Mouse (Mus musculus): Measurements from ENCODE around the gene Map2. TPM values are rescaled to one million over a fixed set of nuclear protein-coding genes. Genes with fewer than 3 reads are reported as not detected.

Map2 gene
- polyA plus RNA-seq (2015; fragmentation: Nextera tagmentation; extraction: Ambion mirVana) = 9.6 and 9.8 TPM in 2 replicates

GRCm38 (mm10) chr1:66175041-66175665, at the start of gene Map2:
Gene Map2 (plus strand): TSS chr1:66175273.
- Histone ChIP-seq H3K4me1 (peaks cover 15% of the 10 kb centered on the region), H3K4me2 (peak within 1 kb of the TSS; percentile 89), H3K27ac (peak within 1 kb of the TSS; percentile 62), H3K9ac (peak within 1 kb of the TSS; percentile 57), H3K36me3 (no peaks in the 10 kb centered on the region), H3K9me3 (replicated peaks) (no peaks in the 10 kb centered on the region), H3K27me3 (peaks cover 4% of the 10 kb centered on the region; the same call in 1 of the 2 replicates), H3K4me3 (replicated peaks) (peak within 1 kb of the TSS; percentile 66)
- peak; percentile 99 for ATAC-seq (replicated peaks; ENCODE audit: low FRiP score)
- under 1% methylated on average over 52 of the region's 61 CpGs for WGBS

- no peak for ATAC-seq (replicated peaks; ENCODE audit: low FRiP score)
- H3K9ac ChIP-seq = no peak overlapping the region
- H3K4me3 ChIP-seq (replicated peaks) = no peak overlapping the region
- H3K9me3 ChIP-seq (replicated peaks) = no peaks in the 10 kb centered on the region
- no peaks in the 10 kb centered on the region for H3K27me3 ChIP-seq
- H3K27ac ChIP-seq = no peak overlapping the region
- no peak overlapping the region for H3K4me2 ChIP-seq
- H3K36me3 ChIP-seq = no peaks in the 10 kb centered on the region
- H3K4me1 ChIP-seq = no peaks in the 10 kb centered on the region
Measured at GRCm38 (mm10) chr1:66133014-66133413, 42.1 kb upstream of the Map2 start.

GRCm38 (mm10) chr1:66135324-66135723, 39.7 kb upstream of the Map2 start:
- no peaks in the 10 kb centered on the region for H3K27me3 ChIP-seq
- H3K4me2 ChIP-seq = no peak overlapping the region
- H3K36me3 ChIP-seq = no peaks in the 10 kb centered on the region
- H3K9me3 ChIP-seq (replicated peaks) = no peaks in the 10 kb centered on the region
- no peak for ATAC-seq (replicated peaks; ENCODE audit: low FRiP score)
- H3K4me3 ChIP-seq (replicated peaks) = no peak overlapping the region
- no peaks in the 10 kb centered on the region for H3K4me1 ChIP-seq
- H3K27ac ChIP-seq = no peak overlapping the region
- H3K9ac ChIP-seq = no peak overlapping the region

- Histone ChIP-seq H3K4me1 (no peaks in the 10 kb centered on the region), H3K27ac (no peak overlapping the region), H3K27me3 (no peaks in the 10 kb centered on the region), H3K9me3 (replicated peaks) (no peaks in the 10 kb centered on the region), H3K9ac (no peak overlapping the region), H3K4me3 (replicated peaks) (no peak overlapping the region), H3K36me3 (no peaks in the 10 kb centered on the region), H3K4me2 (no peak overlapping the region)
- 67% methylated on average over 1 of the region's 1 CpGs for WGBS
- no peak for ATAC-seq (replicated peaks; ENCODE audit: low FRiP score)
Measured at GRCm38 (mm10) chr1:66140686-66141085, 34.4 kb upstream of the Map2 start.

GRCm38 (mm10) chr1:66145180-66145579, 29.9 kb upstream of the Map2 start:
- H3K9ac ChIP-seq = no peak overlapping the region
- WGBS = 72% methylated on average over 3 of the region's 3 CpGs
- no peaks in the 10 kb centered on the region for H3K27me3 ChIP-seq
- no peaks in the 10 kb centered on the region for H3K4me1 ChIP-seq
- no peaks in the 10 kb centered on the region for H3K36me3 ChIP-seq
- no peak overlapping the region for H3K4me2 ChIP-seq
- ATAC-seq (replicated peaks; ENCODE audit: low FRiP score) = no peak
- no peak overlapping the region for H3K4me3 ChIP-seq (replicated peaks)
- no peaks in the 10 kb centered on the region for H3K9me3 ChIP-seq (replicated peaks)
- no peak overlapping the region for H3K27ac ChIP-seq

- no peak overlapping the region for H3K4me2 ChIP-seq
- H3K36me3 ChIP-seq = no peaks in the 10 kb centered on the region
- no peaks in the 10 kb centered on the region for H3K9me3 ChIP-seq (replicated peaks)
- H3K4me1 ChIP-seq = no peaks in the 10 kb centered on the region
- H3K27ac ChIP-seq = no peak overlapping the region
- H3K9ac ChIP-seq = no peak overlapping the region
- no peak for ATAC-seq (replicated peaks; ENCODE audit: low FRiP score)
- no peak overlapping the region for H3K4me3 ChIP-seq (replicated peaks)
- H3K27me3 ChIP-seq = no peaks in the 10 kb centered on the region
- 48% methylated on average over 2 of the region's 2 CpGs for WGBS
Measured at GRCm38 (mm10) chr1:66148825-66149514, 26.1 kb upstream of the Map2 start.

GRCm38 (mm10) chr1:66150806-66151205, 24.3 kb upstream of the Map2 start:
- no peak overlapping the region for H3K27ac ChIP-seq
- H3K27me3 ChIP-seq = no peaks in the 10 kb centered on the region
- H3K4me3 ChIP-seq (replicated peaks) = no peak overlapping the region
- no peak for ATAC-seq (replicated peaks; ENCODE audit: low FRiP score)
- H3K9me3 ChIP-seq (replicated peaks) = no peaks in the 10 kb centered on the region
- H3K9ac ChIP-seq = no peak overlapping the region
- 82% methylated on average over 3 of the region's 3 CpGs for WGBS
- H3K4me1 ChIP-seq = no peaks in the 10 kb centered on the region
- no peaks in the 10 kb centered on the region for H3K36me3 ChIP-seq
- no peak overlapping the region for H3K4me2 ChIP-seq

- Histone ChIP-seq H3K9me3 (replicated peaks) (no peaks in the 10 kb centered on the region), H3K4me3 (replicated peaks) (no peak overlapping the region), H3K36me3 (no peaks in the 10 kb centered on the region), H3K27ac (no peak overlapping the region), H3K4me2 (no peak overlapping the region), H3K4me1 (no peaks in the 10 kb centered on the region), H3K9ac (no peak overlapping the region), H3K27me3 (no peaks in the 10 kb centered on the region)
- no peak for ATAC-seq (replicated peaks; ENCODE audit: low FRiP score)
- 80% methylated on average over 2 of the region's 2 CpGs for WGBS
Measured at GRCm38 (mm10) chr1:66157135-66157534, 17.9 kb upstream of the Map2 start.

- no peak overlapping the region for H3K27ac ChIP-seq
- H3K9me3 ChIP-seq (replicated peaks) = no peaks in the 10 kb centered on the region
- no peaks in the 10 kb centered on the region for H3K36me3 ChIP-seq
- no peaks in the 10 kb centered on the region for H3K27me3 ChIP-seq
- H3K4me2 ChIP-seq = no peak overlapping the region
- no peak for ATAC-seq (replicated peaks; ENCODE audit: low FRiP score)
- no peak overlapping the region for H3K9ac ChIP-seq
- H3K4me1 ChIP-seq = no peaks in the 10 kb centered on the region
- H3K4me3 ChIP-seq (replicated peaks) = no peak overlapping the region
Measured at GRCm38 (mm10) chr1:66157589-66157988, 17.5 kb upstream of the Map2 start.

GRCm38 (mm10) chr1:66164648-66165047, 10.4 kb upstream of the Map2 start:
- Histone ChIP-seq H3K36me3 (no peaks in the 10 kb centered on the region), H3K9ac (no peak overlapping the region), H3K27me3 (no peaks in the 10 kb centered on the region), H3K4me1 (no peaks in the 10 kb centered on the region), H3K27ac (no peak overlapping the region), H3K4me2 (no peak overlapping the region), H3K9me3 (replicated peaks) (no peaks in the 10 kb centered on the region), H3K4me3 (replicated peaks) (no peak overlapping the region)
- WGBS = 64% methylated on average over 2 of the region's 2 CpGs
- no peak for ATAC-seq (replicated peaks; ENCODE audit: low FRiP score)

- no peak overlapping the region for H3K4me2 ChIP-seq
- H3K9ac ChIP-seq = no peak overlapping the region
- no peak overlapping the region for H3K4me3 ChIP-seq (replicated peaks)
- ATAC-seq (replicated peaks; ENCODE audit: low FRiP score) = no peak
- H3K27me3 ChIP-seq = no peaks in the 10 kb centered on the region
- H3K36me3 ChIP-seq = no peaks in the 10 kb centered on the region
- WGBS = 70% methylated on average over 5 of the region's 5 CpGs
- no peak overlapping the region for H3K27ac ChIP-seq
- H3K4me1 ChIP-seq = no peaks in the 10 kb centered on the region
- H3K9me3 ChIP-seq (replicated peaks) = no peaks in the 10 kb centered on the region
Measured at GRCm38 (mm10) chr1:66168722-66169121, 6.4 kb upstream of the Map2 start.

- WGBS = 81% methylated on average over 3 of the region's 3 CpGs
- H3K4me3 ChIP-seq (replicated peaks) = no peak overlapping the region
- no peak overlapping the region for H3K9ac ChIP-seq
- H3K4me2 ChIP-seq = no peak overlapping the region
- H3K9me3 ChIP-seq (replicated peaks) = no peaks in the 10 kb centered on the region
- peaks cover 4% of the 10 kb centered on the region; the same call in 1 of the 2 replicates for H3K27me3 ChIP-seq
- no peak for ATAC-seq (replicated peaks; ENCODE audit: low FRiP score)
- no peak overlapping the region for H3K27ac ChIP-seq
- peaks cover 15% of the 10 kb centered on the region for H3K4me1 ChIP-seq
- no peaks in the 10 kb centered on the region for H3K36me3 ChIP-seq
Measured at GRCm38 (mm10) chr1:66172127-66172526, 2.9 kb upstream of the Map2 start.

- Histone ChIP-seq H3K9ac (no peak overlapping the region), H3K27ac (no peak overlapping the region), H3K36me3 (no peaks in the 10 kb centered on the region), H3K27me3 (peaks cover 4% of the 10 kb centered on the region; the same call in 1 of the 2 replicates), H3K4me3 (replicated peaks) (no peak overlapping the region), H3K4me2 (no peak overlapping the region), H3K4me1 (peaks cover 15% of the 10 kb centered on the region), H3K9me3 (replicated peaks) (no peaks in the 10 kb centered on the region)
- ATAC-seq (replicated peaks; ENCODE audit: low FRiP score) = no peak
- 38% methylated on average over 5 of the region's 5 CpGs for WGBS
Measured at GRCm38 (mm10) chr1:66173630-66174029, 1.4 kb upstream of the Map2 start.
